Mouse (Mus musculus) CH12.LX (cell line): ENCODE results near the gene Gtf2h5. TPM values are rescaled to one million over a fixed set of nuclear protein-coding genes. Genes with fewer than 3 reads are reported as not detected.
A peak's percentile ranks its signal among the peaks of the same experiment; 100 is the strongest.

Experiments used
- DNase-seq: peaks from one replicate; pipeline ENCODE4 v3.0.0-alpha.2; 2013; ENCODE audit errors: extremely low read depth
- H3K27ac ChIP-seq: 2 replicates; pipeline ENCODE4 v1.5.1; 2012; ENCODE audit warnings: low read depth, mild to moderate bottlenecking, control low read depth, moderate library complexity; ENCODE audit not compliant: insufficient read depth
- H3K27me3 ChIP-seq: replicated peaks from 2 replicates; pipeline ENCODE3; 2012; ENCODE audit warnings: inconsistent platforms
- H3K36me3 ChIP-seq, 2 experiments: replicated peaks in 1 of 2; 2 replicates each; pipeline versions ENCODE3 to v1.6.1; 2012; ENCODE audit warnings: inconsistent platforms in 1 of 2, low read length in 1 of 2, mild to moderate bottlenecking in 1 of 2, mixed read lengths in 1 of 2, moderate library complexity in 1 of 2; ENCODE audit not compliant: control insufficient read depth in 1 of 2, insufficient read depth in 1 of 2
- H3K4me1 ChIP-seq, 2 experiments: 2 replicates each; pipeline ENCODE4 v1.6.1; 2012; ENCODE audit warnings: inconsistent platforms in 1 of 2, moderate library complexity in 1 of 2; ENCODE audit not compliant: insufficient read depth in 2 of 2, control insufficient read depth in 1 of 2
- H3K4me2 ChIP-seq: 2 replicates; pipeline ENCODE4 v1.6.1; 2012; ENCODE audit warnings: low read depth, mild to moderate bottlenecking, control low read depth; ENCODE audit not compliant: poor library complexity, insufficient read depth, severe bottlenecking
- H3K4me3 ChIP-seq, 3 experiments: fragments of 150-350 bp in 1 of 3; sonication (generic) in 1 of 3; replicated peaks in 1 of 3; 2 replicates each; pipeline versions ENCODE3 to v1.5.1; 2011 to 2012; ENCODE audit warnings: low read depth in 2 of 3, low read length in 2 of 3, mild to moderate bottlenecking in 2 of 3, moderate library complexity in 2 of 3, control low read depth in 1 of 3, improper control_type of control experiment in 1 of 3, inconsistent platforms in 1 of 3, mixed read lengths in 1 of 3; ENCODE audit not compliant: poor library complexity in 1 of 3
- H3K79me2 ChIP-seq: replicated peaks from 2 replicates; pipeline ENCODE4 v1.6.1; 2012; ENCODE audit warnings: mild to moderate bottlenecking, moderate library complexity; ENCODE audit not compliant: control insufficient read depth, poor library complexity, insufficient read depth, severe bottlenecking; ENCODE audit errors: extremely low read depth
- H3K9ac ChIP-seq: 2 replicates; pipeline ENCODE4 v1.6.1; 2012; ENCODE audit warnings: low read depth, mild to moderate bottlenecking, control low read depth, moderate library complexity; ENCODE audit not compliant: insufficient read depth
- H3K9me3 ChIP-seq: replicated peaks from 2 replicates; pipeline ENCODE3; 2012; ENCODE audit warnings: low read length, inconsistent platforms, mixed read lengths
- BHLHE40 ChIP-seq: IDR thresholded peaks from 2 replicates; pipeline ENCODE4 v1.6.1; 2011; ENCODE audit warnings: mild to moderate bottlenecking, low read depth, low read length, improper control_type of control experiment
- CHD1 ChIP-seq: IDR thresholded peaks from 2 replicates; pipeline ENCODE4 v1.6.1; 2012; ENCODE audit warnings: low read depth, low read length, improper control_type of control experiment, inconsistent platforms
- CHD2 ChIP-seq: IDR thresholded peaks from 2 replicates; pipeline ENCODE4 v1.6.1; 2011; ENCODE audit warnings: low read length, improper control_type of control experiment
- GABPA ChIP-seq: IDR thresholded peaks from 2 replicates; pipeline ENCODE4 v1.6.1; 2012; ENCODE audit warnings: low read depth, low read length, improper control_type of control experiment, inconsistent platforms; ENCODE audit not compliant: insufficient replicate concordance
- IRF4 ChIP-seq: IDR thresholded peaks from 2 replicates; pipeline ENCODE4 v1.6.1; 2014; ENCODE audit warnings: low read depth, mild to moderate bottlenecking, inconsistent platforms, low read length, improper control_type of control experiment
- JUND ChIP-seq: conservative IDR thresholded peaks from 2 replicates; pipeline ENCODE4 v1.6.1; 2011; ENCODE audit warnings: low read depth, low read length, improper control_type of control experiment
- KAT2A ChIP-seq: IDR thresholded peaks from 2 replicates; pipeline ENCODE4 v1.6.1; 2012; ENCODE audit warnings: low read length, improper control_type of control experiment, inconsistent platforms; ENCODE audit not compliant: insufficient replicate concordance
- MAFK ChIP-seq: IDR thresholded peaks from 2 replicates; pipeline ENCODE4 v1.6.1; 2011; ENCODE audit warnings: low read length, improper control_type of control experiment; ENCODE audit not compliant: insufficient replicate concordance
- MAX ChIP-seq: IDR thresholded peaks from 2 replicates; pipeline ENCODE4 v1.6.1; 2011; ENCODE audit warnings: low read length, improper control_type of control experiment
- MAZ ChIP-seq: IDR thresholded peaks from 2 replicates; pipeline ENCODE4 v1.6.1; 2012; ENCODE audit warnings: low read depth, mild to moderate bottlenecking, inconsistent platforms, low read length, improper control_type of control experiment, moderate library complexity
- MYC ChIP-seq: IDR thresholded peaks from 2 replicates; pipeline ENCODE4 v1.6.1; 2011; ENCODE audit warnings: low read depth, mild to moderate bottlenecking, improper control_type of control experiment, low read length
- NRF1 ChIP-seq: IDR thresholded peaks from 2 replicates; pipeline ENCODE4 v1.6.1; 2014; ENCODE audit warnings: low read depth, mild to moderate bottlenecking, inconsistent platforms, low read length, improper control_type of control experiment, moderate library complexity
- POLR2AphosphoS2 ChIP-seq: IDR thresholded peaks from 2 replicates; pipeline ENCODE4 v1.6.1; 2011; ENCODE audit warnings: low read depth, low read length, improper control_type of control experiment
- TBP ChIP-seq: conservative IDR thresholded peaks from 2 replicates; pipeline ENCODE4 v1.6.1; 2011; ENCODE audit warnings: low read depth, low read length, improper control_type of control experiment
- TCF12 ChIP-seq: IDR thresholded peaks from 2 replicates; pipeline ENCODE4 v1.6.1; 2014; ENCODE audit warnings: low read depth, mild to moderate bottlenecking, inconsistent platforms, low read length, improper control_type of control experiment
- dilution Hi-C: fragments of 300-500 bp; cut with MboI; formaldehyde crosslinking; loops from 2 replicates; pipeline ENCODE4 v1.14.3; 2020; ENCODE audit warnings: low sequenced_read_pairs; ENCODE audit not compliant: extremely low pct_unique_long_range_greater_than_20kb, extremely low pct_ligation_motif_present
- in situ Hi-C: fragments of 300-500 bp; cut with MboI; formaldehyde crosslinking; loops from 3 replicates; pipeline ENCODE4 v1.14.3; 2019; ENCODE audit warnings: low sequenced_read_pairs, low pct_ligation_motif_present, low pct_unique_long_range_greater_than_20kb, mixed read lengths
- polyA plus RNA-seq: library from polyadenylated mRNA; unstranded; fragments of >175 nt; gene quantifications from 2 replicates; pipeline ENCODE4 v1.2.1, GENCODE M21; 2012; ENCODE audit warnings: low read depth; ENCODE audit not compliant: insufficient read length
- total RNA-seq, 2 experiments: library from RNA; depleted of rRNA; stranded (reverse); fragments of 300-350 nt in 1 of 2; fragments of >200 nt in 1 of 2; gene quantifications; 2 replicates each; pipeline ENCODE4 v1.2.3; 2012 to 2014

The Gtf2h5 gene
- total and polyA plus RNA-seq, 3 experiments: 62.2 to 116 (median 97.8) TPM

DNA sequence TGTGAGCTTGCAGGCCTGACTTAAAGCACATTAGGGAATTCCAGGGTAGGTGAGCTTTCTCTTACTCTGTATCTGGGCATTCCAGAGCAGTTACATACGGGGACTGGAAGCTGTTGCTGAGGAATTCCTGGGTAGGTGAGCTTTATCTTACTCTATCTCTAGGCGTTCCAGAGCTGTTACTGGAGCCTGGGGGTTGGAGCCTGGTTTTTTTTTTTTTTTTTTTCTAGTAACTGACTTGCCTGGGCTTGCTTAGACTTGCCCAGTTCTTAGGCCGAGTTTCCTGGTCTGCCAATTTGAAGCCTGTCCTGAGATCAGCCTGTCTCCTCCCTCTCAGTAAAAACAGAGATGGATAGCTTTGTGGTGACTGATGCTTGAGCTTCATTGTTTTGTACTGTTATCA, 48.5 kb downstream of the Gtf2h5 start (continued):
- TF ChIP-seq JUND (0 out of 2 replicates have a peak, but pooled peaks have one; percentile 11), CHD2 (no peak), TCF12 (0 out of 2 replicates have a peak, but pooled peaks have one; percentile 34), MYC (no peak)

DNA sequence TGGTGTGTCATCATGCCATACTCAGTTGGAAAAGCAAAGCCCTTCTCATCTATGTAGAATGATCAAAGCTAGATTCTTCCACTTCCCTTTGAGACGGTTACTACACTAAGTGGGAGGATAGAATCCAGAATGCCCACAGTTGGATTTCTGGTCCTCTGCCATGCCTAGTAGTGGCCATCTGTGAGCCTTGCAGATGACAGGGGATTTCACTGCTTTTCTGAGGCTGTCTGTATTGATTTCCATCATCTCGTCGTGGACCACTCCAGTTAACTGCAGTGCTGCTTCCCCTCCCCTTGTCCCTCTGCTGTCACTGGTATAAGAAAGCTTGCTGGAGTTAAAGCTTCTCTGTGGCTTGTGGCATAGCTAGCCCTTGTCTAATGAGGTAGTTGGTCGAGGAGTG, 49.8 kb downstream of the Gtf2h5 start:
- Histone ChIP-seq H3K9ac (no peak overlapping the region), H3K4me1 (peaks cover 13 to 37% of the 10 kb centered on the region in 2 experiments), H3K27me3 (no peaks in the 10 kb centered on the region), H3K36me3 (peaks cover 2 to 17% of the 10 kb centered on the region in 2 experiments), H3K4me3 (no peak overlapping the region), H3K79me2 (no peaks in the 10 kb centered on the region), H3K4me2 (no peak overlapping the region), H3K9me3 (no peaks in the 10 kb centered on the region), H3K27ac (no peak overlapping the region)
- DNase-seq: no peak
- in situ Hi-C loops: no loop called here
- TF ChIP-seq POLR2AphosphoS2: no peak
- no peak for TF ChIP-seq CHD1
- no peak for TF ChIP-seq TCF12
- TF ChIP-seq, all 38 proteins: peak for 0
- dilution Hi-C loops: no loop called here

DNA sequence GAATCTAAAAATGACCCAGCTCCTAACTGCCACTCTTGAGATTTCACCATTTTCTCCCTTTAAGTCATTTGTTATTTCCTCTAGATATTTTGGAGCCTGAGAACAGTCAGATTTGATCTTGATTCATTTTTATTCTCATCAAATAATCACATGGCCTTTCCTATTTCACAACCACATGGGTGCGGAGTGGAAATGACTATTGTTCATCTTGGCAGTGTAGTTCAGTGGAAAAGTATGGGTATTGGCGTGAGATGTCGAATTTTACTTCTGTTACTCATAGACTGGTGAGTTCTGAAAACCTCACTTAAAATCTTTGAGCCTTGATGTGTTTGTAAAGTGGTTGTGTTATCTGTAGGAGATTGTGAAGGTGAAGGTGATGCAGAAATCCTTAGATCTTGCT, 51.5 kb downstream of the Gtf2h5 start:
- Histone ChIP-seq H3K4me2 (no peak overlapping the region), H3K4me3 (no peak overlapping the region), H3K27ac (no peak overlapping the region), H3K9ac (no peak overlapping the region)
- in situ Hi-C loops: no loop called here
- TF ChIP-seq BHLHE40 (no peak), GABPA (no peak), KAT2A (no peak), TBP (no peak), MYC (no peak), MAZ (no peak), NRF1 (no peak), MAFK (no peak), IRF4 (no peak), TCF12 (no peak), MAX (no peak), CHD2 (no peak)
- TF ChIP-seq, all 38 proteins: peak for 0
- no peak for DNase-seq
- dilution Hi-C loops: no loop called here
- Histone ChIP-seq H3K79me2 (no peaks in the 10 kb centered on the region), H3K36me3 (peaks cover 0 to 10% of the 10 kb centered on the region in 2 experiments), H3K4me1 (peaks cover 13 to 35% of the 10 kb centered on the region in 2 experiments), H3K27me3 (no peaks in the 10 kb centered on the region), H3K9me3 (no peaks in the 10 kb centered on the region)

Other genes starting within 250 kb of the Gtf2h5 start
- 17.1 TPM in 2 replicates for gene Snx9, start 238.5 kb upstream of the Gtf2h5 start, total RNA-seq (2012; rRNA removed)
- 16.3 and 17.0 TPM in 2 replicates for gene Snx9, start 238.5 kb upstream of the Gtf2h5 start, total RNA-seq (2014; rRNA removed)
- gene Snx9, start 238.5 kb upstream of the Gtf2h5 start, polyA plus RNA-seq: 26.3 and 29.7 TPM in 2 replicates
- 4.5 and 5.3 TPM in 2 replicates for gene Synj2, start 138.5 kb upstream of the Gtf2h5 start, total RNA-seq (2012; rRNA removed)
- gene Synj2, start 138.5 kb upstream of the Gtf2h5 start, total RNA-seq (2014; rRNA removed): 6.6 and 6.8 TPM in 2 replicates
- 10.9 and 12.4 TPM in 2 replicates for gene Synj2, start 138.5 kb upstream of the Gtf2h5 start, polyA plus RNA-seq
- gene Serac1, start within 50 bp of the Gtf2h5 start, total RNA-seq (2012; rRNA removed): 2.1 and 2.9 TPM in 2 replicates
- gene Serac1, start within 50 bp of the Gtf2h5 start, total RNA-seq (2014; rRNA removed): 1.9 and 2.2 TPM in 2 replicates
- 2.4 and 2.9 TPM in 2 replicates for gene Serac1, start within 50 bp of the Gtf2h5 start, polyA plus RNA-seq
- 49.3 and 50.7 TPM in 2 replicates for gene Tulp4, start 26.7 kb downstream of the Gtf2h5 start, total RNA-seq (2012; rRNA removed)
- 7.8 TPM in 2 replicates for gene Tulp4, start 26.7 kb downstream of the Gtf2h5 start, total RNA-seq (2014; rRNA removed)
- gene Tulp4, start 26.7 kb downstream of the Gtf2h5 start, polyA plus RNA-seq: 31.7 and 33.6 TPM in 2 replicates
- gene Tmem181a, start 177.1 kb downstream of the Gtf2h5 start, total RNA-seq (2012; rRNA removed): 5.2 and 7.3 TPM in 2 replicates
- 2.5 and 2.6 TPM in 2 replicates for gene Tmem181a, start 177.1 kb downstream of the Gtf2h5 start, total RNA-seq (2014; rRNA removed)
- gene Tmem181a, start 177.1 kb downstream of the Gtf2h5 start, polyA plus RNA-seq: 4.3 and 5.0 TPM in 2 replicates
- gene Dynlt1a, start 237.7 kb downstream of the Gtf2h5 start, total RNA-seq (2012; rRNA removed): 11.8 and 14.6 TPM in 2 replicates
- 33.5 and 38.2 TPM in 2 replicates for gene Dynlt1a, start 237.7 kb downstream of the Gtf2h5 start, total RNA-seq (2014; rRNA removed)
- 21.5 and 22.9 TPM in 2 replicates for gene Dynlt1a, start 237.7 kb downstream of the Gtf2h5 start, polyA plus RNA-seq